Mouse (Mus musculus): ENCODE results near the gene Lbp. TPM values are rescaled to one million over a fixed set of nuclear protein-coding genes. Genes with fewer than 3 reads are reported as not detected.

The Lbp gene
- total RNA-seq, 2 experiments from 2014 or later, result 4.7 to 11.1 TPM

DNA sequence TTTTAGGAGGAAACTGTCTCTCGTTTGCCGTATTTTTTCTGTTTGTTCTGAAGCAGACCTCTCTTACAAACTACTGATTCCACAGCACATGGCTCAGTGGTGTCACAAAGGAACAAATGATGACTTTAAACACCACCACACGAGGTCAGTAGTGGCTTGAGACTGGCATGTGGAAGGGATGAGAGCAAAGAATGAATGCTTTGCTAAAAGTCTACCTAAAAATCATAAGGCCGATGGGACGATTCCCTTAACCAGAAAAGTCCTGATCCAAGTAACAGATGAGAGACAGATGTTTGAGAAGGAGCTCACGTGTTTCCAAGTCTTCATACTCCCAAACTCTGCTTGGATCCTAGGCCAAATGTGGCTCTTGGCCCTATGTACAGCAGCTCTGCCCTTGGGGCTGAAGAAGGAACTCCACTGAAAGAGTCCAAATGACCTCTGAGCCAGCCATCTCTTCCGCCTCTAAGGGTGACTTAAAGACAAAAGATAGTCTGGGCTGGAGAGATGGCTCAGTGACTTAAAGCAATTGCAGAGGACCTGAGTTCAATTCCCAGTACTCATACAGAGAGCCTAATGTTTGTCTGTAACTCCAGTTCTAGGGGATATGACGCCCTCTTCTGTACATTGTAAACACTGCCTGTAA, 55.5 kb downstream of the Lbp start:
- no peak for DNase-seq

DNA sequence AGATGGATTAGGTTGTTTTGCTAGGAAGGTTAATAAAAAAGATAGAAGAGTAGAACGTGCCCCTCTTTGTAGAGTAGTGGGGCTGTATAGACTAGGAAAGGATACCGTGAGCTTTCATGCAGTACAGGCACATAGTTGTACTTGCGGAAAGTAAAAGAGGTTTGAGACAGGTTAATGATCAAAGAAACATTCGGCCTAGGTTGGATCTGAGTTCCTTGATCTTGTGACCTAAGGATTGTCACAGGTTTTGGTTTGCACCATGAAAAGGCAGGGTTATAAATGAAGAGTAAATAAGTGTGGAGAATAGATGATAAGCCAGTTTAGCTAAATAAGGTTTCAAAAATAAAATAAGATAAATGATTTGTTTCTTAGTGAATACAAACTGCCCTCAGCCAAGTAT, 57.9 kb downstream of the Lbp start:
- no peak for DNase-seq

DNA sequence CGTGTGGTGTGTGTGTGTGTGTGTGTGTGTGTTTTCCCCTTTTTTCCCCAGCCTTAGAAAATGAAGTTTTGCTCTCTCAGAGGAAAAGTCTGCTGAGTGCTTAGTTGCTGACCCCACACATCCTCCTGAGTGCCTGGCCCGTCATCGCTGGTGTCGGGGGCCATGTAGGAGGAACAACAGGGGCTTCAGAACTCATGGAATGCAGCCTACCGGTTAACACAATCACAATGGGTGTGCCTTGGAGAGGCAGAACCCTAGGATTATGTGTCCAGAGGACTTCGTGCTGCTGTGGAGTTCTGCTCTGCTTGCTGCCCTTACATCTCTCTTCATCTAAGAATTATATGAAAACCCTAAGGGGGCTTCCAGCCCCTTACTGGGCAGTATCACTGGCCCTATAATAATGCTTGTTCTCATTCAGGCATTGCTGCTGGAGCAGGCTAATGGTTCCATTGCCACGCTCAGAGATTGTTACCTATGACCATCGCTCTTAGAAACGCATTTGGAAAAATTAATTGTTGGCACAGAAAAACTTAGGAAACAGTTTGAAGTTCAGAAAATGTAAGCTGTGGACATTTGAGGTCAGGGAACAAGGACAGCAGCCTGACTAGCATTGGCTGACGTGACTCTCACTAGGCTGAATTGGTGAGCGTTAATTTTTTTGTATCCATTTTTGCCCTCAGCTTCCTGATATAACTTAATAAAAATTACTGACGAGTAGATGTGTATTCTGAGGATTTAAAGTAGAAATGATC, 59.0 kb downstream of the Lbp start:
- no peak for DNase-seq

DNA sequence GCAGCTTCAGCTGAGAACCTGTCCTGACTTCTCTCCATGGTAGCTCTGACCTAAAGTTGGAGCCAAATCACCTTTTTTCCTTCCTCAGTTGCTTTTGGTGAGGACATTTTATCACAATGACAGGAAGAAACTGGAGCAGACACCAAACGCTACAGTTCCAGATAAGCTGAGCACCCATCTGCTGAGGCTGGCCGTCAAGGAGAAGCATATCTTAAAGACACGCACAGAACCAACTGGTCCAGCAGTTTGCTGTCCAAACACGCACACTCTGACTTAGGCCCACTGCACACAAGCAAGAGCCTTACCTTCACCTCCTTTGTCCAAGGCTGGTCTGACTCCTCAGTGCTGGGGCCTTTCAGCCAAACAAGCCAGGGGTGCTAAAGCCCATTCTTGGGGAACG, 61.4 kb downstream of the Lbp start:
- no peak for DNase-seq

DNA sequence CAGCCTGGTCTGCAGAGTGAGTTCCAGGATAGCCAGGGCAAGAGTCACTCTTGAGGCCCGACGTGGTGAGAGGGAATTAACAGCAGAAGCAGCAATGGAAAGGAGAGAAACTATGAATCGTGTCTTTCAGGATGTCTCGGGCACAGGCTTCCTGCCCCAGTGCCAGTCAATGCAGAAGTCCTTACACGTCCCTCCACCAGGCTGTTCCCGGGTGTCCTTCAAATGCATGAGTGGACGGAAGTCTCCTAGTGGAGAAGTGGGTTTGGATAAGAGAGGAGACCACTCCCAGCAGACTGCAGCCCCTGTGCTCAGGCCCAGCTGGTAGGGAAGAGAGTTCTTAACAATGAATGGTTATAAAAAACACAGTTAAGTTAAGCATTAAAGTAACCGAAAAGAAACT, 62.0 kb downstream of the Lbp start:
- DNase-seq, result no peak

DNA sequence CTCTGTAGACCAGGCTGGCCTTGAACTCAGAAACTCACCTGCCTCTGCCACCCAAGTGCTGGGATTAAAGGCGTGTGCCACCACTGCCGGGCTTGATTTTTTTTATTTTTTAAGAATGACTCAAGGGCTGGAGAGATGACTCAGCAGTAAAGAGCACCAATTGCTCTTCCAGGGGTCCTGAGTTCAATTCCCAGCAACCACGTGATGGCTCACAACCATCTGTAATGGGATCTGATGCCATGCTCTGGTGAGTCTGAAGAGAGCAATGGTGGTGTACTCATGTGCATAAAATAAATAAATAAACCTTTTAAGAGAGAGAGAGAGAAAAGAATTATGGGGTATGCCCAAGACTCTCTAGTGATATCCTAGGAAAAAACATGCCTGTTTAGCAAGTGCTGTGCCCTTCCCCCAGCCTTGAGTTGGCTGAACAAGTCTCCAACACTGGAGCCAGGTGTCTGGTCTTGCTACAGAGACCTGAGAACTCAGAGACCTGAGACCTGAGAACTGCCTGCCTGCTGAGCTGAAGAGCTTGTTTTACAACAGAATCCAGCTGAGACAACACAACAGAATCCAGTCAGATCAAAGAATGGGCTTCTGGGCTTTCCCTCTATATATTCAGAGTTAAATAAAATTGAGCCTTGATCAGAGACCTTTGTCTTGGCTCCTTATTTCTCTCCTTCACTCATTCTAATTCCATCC, 63.3 kb downstream of the Lbp start:
- no peak for DNase-seq

DNA sequence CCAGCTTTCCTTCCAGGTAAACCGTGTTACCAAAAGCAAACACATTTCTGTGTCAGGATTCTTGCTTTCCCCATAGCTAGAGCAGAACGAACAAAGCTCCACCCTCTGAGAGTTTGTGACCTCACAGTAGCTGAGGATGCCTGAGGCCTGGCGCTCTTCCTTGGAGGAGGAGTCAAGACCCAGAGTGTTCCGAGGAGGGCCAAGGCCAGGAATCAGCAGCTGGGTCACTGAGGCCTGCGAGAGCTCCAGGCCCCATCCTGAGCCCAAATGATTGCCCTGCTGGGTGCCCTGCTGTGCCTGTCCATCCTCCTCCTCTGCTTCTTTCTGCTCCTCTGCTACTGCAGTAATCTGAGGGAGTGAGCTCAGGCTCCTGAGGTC, 63.9 kb downstream of the Lbp start:
- no peak for DNase-seq

DNA sequence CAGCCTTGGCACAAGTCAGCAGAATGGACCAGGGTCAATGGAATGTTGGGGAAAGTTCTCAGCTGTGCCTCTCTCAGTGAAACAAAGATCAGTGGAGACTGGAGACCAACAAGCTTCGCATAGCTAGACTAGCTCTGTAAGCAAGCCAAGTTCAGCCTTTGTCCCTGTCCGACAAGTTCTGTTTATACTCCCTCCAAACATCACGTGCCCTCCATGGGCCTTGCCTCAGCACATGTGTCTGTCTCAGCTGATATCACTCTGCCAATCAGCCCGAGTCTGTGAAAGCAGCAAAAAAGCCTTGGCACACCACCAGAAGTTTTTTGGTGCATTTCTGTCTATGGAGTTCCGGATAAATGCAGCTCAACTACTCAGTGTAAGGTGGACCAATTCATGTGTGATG, 66.8 kb downstream of the Lbp start:
- no peak for DNase-seq

DNA sequence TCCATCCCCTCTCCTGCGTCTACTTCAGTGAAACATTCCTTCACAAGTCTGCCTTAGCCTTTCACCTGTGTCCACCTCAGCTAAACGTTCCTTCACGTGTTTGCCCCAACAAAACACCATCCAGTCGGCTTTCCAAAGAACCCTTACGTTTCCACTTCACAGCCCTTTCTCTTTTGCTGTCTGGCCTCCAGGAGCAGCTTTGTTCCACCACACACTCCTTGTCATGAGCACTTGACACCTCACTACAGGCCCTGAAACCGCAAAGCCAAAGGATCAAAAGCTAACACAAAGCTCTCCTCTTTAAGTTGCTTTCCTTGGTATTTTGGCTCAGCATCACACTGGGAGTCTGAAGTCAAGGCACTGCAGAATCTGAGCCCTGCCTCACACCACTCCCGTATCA, 67.2 kb downstream of the Lbp start:
- no peak for DNase-seq

DNA sequence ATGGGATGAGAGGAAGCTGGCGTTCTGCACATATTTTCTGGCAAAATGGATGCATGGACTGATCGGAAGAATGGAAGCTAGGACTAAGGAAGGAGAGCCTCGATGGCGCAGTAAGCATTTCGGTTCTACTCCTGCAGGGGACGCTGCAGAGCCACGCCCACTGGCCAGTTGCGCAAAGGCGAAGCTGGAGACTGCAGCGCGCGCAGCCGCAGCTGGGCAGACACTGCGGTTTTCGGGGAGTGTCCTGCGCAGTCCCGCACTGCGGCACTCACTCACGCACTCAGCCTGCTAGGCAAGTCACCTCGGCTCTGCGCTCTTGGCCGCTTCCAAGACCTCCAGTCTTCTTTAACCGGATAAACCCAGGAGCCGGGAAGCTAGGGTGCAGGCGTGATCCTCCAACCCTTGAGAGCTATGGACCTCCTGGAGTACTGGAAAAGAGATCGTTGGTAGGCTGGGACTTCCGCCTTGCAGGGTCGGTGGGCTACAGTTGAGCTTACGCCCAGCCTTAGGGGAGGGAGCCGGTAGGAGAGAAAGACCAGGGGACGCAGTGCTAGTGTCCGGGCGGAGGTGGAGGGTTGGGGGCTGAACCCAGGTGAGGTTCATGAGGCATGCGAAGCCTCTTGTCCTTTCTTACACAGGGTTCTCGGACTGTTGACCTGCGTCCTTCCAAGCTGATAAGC, 69.3 kb downstream of the Lbp start, which contains the start of gene Snhg11:
Gene Snhg11 (plus strand): TSS at position 196 of the 680 bp plus-strand sequence.
- DNase-seq, result no peak

DNA sequence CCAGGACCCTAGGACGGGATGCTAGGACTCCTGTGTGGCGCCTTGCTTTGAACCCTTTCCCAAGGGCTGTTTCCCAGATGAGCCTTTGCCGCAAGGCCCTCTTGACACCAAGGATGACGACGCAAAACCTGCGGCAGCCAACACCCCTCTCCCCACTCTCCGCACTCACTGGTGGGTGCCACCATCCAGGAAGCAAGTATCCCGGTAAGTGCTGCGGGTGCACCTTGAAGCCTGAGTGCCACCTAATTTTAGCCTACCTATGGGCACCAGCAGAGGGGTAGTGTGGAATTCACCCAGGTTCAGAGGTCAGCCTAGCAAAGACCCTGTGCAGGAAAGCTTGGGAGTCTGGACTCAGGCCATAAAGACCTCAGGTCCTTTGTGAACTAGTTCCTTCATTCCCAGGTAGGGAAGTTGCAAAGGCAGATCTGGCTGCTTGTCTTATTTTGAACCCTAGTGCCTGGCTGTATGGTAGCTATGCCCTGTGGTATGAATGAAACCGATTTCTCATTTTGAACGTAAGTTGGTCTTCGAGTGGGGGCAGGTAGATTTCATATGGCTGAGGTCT, 69.9 kb downstream of the Lbp start:
- DNase-seq, result no peak

DNA sequence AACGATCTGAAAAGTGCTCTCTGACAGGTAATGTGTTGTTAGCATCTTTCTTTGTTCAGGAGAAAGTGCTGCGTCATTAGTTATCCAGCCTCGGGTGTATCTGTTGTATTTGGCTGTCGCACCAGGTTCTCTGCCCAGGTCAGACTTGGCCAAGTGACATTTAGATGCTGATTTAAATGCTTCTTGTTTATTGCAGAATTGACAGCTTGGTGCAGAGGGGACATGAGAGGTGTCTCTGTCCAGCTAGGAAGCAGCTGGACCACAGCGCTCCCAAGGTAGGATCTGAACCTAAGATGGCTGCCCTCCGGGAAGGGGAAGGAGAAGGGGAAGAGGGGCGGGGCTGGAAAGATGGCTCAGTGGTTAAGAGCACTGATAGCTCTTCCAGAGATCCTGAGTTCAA, 70.5 kb downstream of the Lbp start:
- DNase-seq, result no peak

DNA sequence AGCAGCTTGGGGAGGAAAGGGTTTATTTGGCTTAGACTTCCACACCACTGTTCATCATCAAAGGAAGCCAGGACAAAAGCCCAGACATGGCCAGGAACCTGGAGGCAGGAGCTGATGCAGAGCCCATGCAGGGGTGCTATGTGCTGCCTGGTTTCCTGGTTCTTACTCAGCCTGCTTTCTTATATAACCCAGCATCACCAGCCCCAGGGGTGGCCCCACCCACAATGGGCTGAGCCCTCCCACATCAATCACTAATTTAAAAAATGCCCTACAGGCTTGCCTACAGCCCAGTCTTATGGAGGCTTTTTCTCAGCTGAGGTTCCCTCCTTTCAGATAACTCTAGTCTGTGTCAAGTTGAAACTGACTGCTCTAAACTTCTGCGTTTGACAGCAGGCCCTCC, 71.5 kb downstream of the Lbp start:
- DNase-seq, result no peak

DNA sequence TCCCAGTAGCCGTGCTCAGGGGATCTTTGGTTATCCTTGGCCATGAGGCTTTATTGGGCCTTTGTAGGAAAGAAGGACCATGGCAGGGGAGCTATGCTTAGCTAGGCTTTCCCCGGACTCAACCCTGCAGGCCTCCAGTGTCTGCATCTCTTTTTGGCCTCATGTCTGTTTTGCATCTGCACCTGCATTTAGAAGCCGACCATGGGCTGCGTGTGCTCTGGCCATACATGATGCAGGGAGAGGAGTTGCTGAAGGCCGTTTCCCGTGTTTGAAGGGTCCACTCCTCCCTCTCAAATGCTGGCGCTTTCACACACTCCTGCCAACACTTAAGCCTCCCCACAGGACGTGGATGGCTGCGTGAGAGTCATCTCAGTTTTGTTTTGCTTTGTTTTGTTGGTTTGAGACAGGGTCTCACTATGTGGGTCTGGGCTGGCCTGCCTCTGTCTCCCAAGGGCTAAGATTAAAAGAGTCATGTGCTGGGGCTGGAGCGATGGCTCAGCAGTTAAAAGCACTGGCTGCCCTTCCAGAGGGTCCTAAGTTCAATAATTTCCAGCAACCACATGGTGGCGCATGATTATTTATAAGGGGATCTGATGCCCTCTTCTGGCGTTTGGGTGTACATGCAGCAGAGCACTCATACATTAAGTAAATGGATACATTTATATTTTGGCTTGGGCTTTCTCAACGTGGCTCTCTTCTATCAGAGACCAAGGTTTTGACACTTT, 73.2 kb downstream of the Lbp start:
- DNase-seq, result no peak

Other genes with a start within 250 kb of the Lbp start
- gene Tgm2, start 160.1 kb upstream of the Lbp start, total RNA-seq (2021), result 10 to 100 TPM; 47.9 to 52.3 TPM
- gene D630003M21Rik, start 77.3 kb upstream of the Lbp start, total RNA-seq (2021), result 1 to 10 TPM; 1.8 to 2.0 TPM
- gene Bpi, start 48.4 kb upstream of the Lbp start, total RNA-seq (2021), result not detected
- gene Snhg11, start 69.1 kb downstream of the Lbp start, total RNA-seq (2021), result under 1 TPM in 1 of 2 experiments, not detected in 1; 0.11 TPM
- 10 to 100 TPM; 21.6 to 25.2 TPM for gene Ralgapb, start 103.4 kb downstream of the Lbp start, total RNA-seq (2021)
- gene Adig, start 196.1 kb downstream of the Lbp start, total RNA-seq (2021), result 1 to 10 TPM; 1.6 to 7.0 TPM
- gene Arhgap40, start 206.3 kb downstream of the Lbp start, total RNA-seq (2021), result not detected